Mouse (Mus musculus) limb, embryonic 15.5 days (tissue): ENCODE data around the gene Nsg1. TPM values are rescaled to one million over a fixed set of nuclear protein-coding genes. Genes with fewer than 3 reads are reported as not detected.

ENCODE experiments used
- ATAC-seq: fragments of 200-750 bp; cut with Nextera tagmentation; 2 replicates; pipeline ENCODE4 v1.8.0; 2017; ENCODE audit warnings: low read depth, moderate TSS enrichment; ENCODE audit not compliant: insufficient number of reproducible peaks, low FRiP score, low TSS enrichment
- H3K27ac ChIP-seq: fragments of 300-500 bp; sonication (generic); 2 replicates; pipeline ENCODE4 v1.5.1; 2015; ENCODE audit warnings: moderate library complexity, mild to moderate bottlenecking, inconsistent platforms
- H3K27me3 ChIP-seq: fragments of 300-500 bp; sonication (generic); 2 replicates; pipeline ENCODE4 v1.6.1; 2015; ENCODE audit warnings: inconsistent platforms
- H3K36me3 ChIP-seq: fragments of 300-500 bp; sonication (generic); 2 replicates; pipeline ENCODE4 v1.6.1; 2015; ENCODE audit warnings: inconsistent platforms
- H3K4me1 ChIP-seq: fragments of 300-500 bp; sonication (generic); 2 replicates; pipeline ENCODE4 v1.6.1; 2015; ENCODE audit warnings: inconsistent platforms
- H3K4me2 ChIP-seq: fragments of 300-500 bp; sonication (generic); 2 replicates; pipeline ENCODE4 v1.6.1; 2015; ENCODE audit warnings: mild to moderate bottlenecking, inconsistent platforms
- H3K4me3 ChIP-seq: fragments of 300-500 bp; sonication (generic); 2 replicates; pipeline ENCODE4 v1.5.1; 2015; ENCODE audit warnings: mild to moderate bottlenecking, inconsistent platforms
- H3K9ac ChIP-seq: fragments of 300-500 bp; sonication (generic); 2 replicates; pipeline ENCODE4 v1.6.1; 2015; ENCODE audit warnings: inconsistent platforms
- H3K9me3 ChIP-seq: fragments of 300-500 bp; sonication (generic); 2 replicates; pipeline ENCODE4 v1.6.1; 2016; ENCODE audit warnings: inconsistent platforms
- WGBS: fragments of 180-500 bp; shearing (Covaris S2); methylation state at CpG from one replicate; pipeline ENCODE4 v1.1.7; 2015; 5-methylcytosine and 5-hydroxymethylcytosine counted together
- polyA plus RNA-seq: library from polyadenylated mRNA; unstranded; fragments of >200 nt; fragmentation: Nextera tagmentation; extraction: Ambion mirVana; gene quantifications from 2 replicates; pipeline ENCODE4 v1.2.1, GENCODE M21; 2015

Gene Nsg1
- polyA plus RNA-seq: 96.1 and 102 TPM in 2 replicates

- H3K9ac ChIP-seq: peak within 1 kb of the TSS; percentile 68
- ATAC-seq: peak; percentile 5; the same call in 1 of the 2 replicates
- H3K36me3 ChIP-seq: peaks cover 18% of the 10 kb centered on the region
- peak within 1 kb of the TSS; percentile 76 for H3K4me3 ChIP-seq
- H3K9me3 ChIP-seq: no peaks in the 10 kb centered on the region
- peak within 1 kb of the TSS; percentile 57 for H3K27ac ChIP-seq
- peak within 1 kb of the TSS; percentile 88 for H3K4me2 ChIP-seq
- WGBS: 10% methylated on average over 35 of the region's 35 CpGs
- H3K27me3 ChIP-seq: peaks cover 18% of the 10 kb centered on the region
- H3K4me1 ChIP-seq: peaks cover 20% of the 10 kb centered on the region
Observed at GRCm38 (mm10) chr5:38159634-38160413, at the start of gene Nsg1. Gene Nsg1, minus strand, starts transcription at chr5:38159907.

DNA sequence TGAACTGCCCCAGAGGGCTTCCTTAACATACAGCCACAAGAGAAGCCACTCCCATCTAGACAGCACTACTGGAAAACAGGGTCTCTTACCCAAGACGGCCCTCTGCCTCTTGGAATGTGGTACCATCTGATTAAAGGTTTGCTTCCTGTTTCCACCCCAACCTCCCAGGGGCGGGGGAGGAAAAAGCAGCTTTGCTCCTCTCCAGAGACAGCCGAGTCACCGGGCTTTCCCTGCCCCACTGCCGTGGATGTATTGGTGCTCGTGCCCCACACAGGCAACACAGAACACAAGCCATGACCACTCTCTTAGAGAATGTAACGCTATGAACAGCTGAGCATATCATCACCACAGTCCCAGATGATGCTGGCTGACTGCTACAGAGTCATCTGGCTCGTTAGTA lies 49.3 kb upstream of the Nsg1 start:
- H3K4me1 ChIP-seq: no peaks in the 10 kb centered on the region
- H3K9me3 ChIP-seq: no peaks in the 10 kb centered on the region
- H3K27ac ChIP-seq: no peak overlapping the region
- no peak overlapping the region for H3K4me2 ChIP-seq
- H3K27me3 ChIP-seq: no peaks in the 10 kb centered on the region
- peaks cover 85% of the 10 kb centered on the region for H3K36me3 ChIP-seq
- H3K4me3 ChIP-seq: no peak overlapping the region
- 65% methylated on average over 8 of the region's 8 CpGs for WGBS
- H3K9ac ChIP-seq: no peak overlapping the region
- ATAC-seq: no peak

- WGBS: 89% methylated on average over 7 of the region's 7 CpGs
- H3K4me2 ChIP-seq: no peak overlapping the region
- H3K36me3 ChIP-seq: peaks cover 88% of the 10 kb centered on the region
- ATAC-seq: no peak
- no peak overlapping the region for H3K9ac ChIP-seq
- H3K27me3 ChIP-seq: no peaks in the 10 kb centered on the region
- H3K4me1 ChIP-seq: no peaks in the 10 kb centered on the region
- H3K9me3 ChIP-seq: no peaks in the 10 kb centered on the region
- no peak overlapping the region for H3K4me3 ChIP-seq
- no peak overlapping the region for H3K27ac ChIP-seq
Observed at GRCm38 (mm10) chr5:38205303-38205726, 45.6 kb upstream of the Nsg1 start.

DNA sequence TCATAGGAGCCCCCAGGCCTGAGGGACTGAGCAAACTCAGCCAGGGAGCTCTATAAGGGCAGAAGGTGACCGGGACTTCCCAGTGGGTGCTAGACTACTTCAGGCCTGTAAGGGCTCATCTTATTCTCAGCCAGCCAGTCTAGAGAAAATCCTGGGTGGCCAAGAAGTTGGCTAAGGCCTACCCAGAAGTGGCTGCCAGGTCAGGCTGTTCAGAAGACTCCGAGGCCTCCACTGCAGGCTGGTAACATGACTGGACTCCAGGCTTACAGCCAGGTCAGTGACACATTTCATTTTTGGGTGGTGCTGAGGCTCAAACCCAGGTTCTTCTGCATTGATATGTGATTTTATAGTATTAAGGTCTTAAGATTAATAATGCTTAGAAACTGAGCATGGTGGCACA lies 40.0 kb upstream of the Nsg1 start:
- 93% methylated on average over 2 of the region's 2 CpGs for WGBS
- H3K4me2 ChIP-seq: no peak overlapping the region
- no peak overlapping the region for H3K4me3 ChIP-seq
- H3K36me3 ChIP-seq: peaks cover 53% of the 10 kb centered on the region
- no peaks in the 10 kb centered on the region for H3K9me3 ChIP-seq
- H3K4me1 ChIP-seq: no peaks in the 10 kb centered on the region
- no peak overlapping the region for H3K9ac ChIP-seq
- no peaks in the 10 kb centered on the region for H3K27me3 ChIP-seq
- H3K27ac ChIP-seq: no peak overlapping the region
- ATAC-seq: no peak

DNA sequence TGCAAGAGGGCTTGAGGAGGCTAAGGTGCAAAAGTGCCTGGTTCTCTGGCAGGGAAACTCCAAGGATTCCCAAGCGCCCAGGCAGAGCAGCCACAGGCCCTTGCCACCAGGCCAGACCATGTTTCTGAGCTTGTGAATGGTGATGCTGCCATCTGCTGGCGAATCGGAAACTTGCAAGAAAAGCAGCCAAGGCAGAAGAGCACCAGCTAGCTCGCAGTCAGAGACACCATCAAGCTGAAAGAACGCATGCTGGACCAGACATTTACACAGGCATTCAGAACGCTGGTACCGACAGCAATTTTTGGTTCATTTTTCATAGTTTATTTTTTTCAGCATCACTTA lies 37.7 kb upstream of the Nsg1 start:
- Histone ChIP-seq H3K27me3 (no peaks in the 10 kb centered on the region), H3K27ac (no peak overlapping the region), H3K9me3 (no peaks in the 10 kb centered on the region), H3K4me1 (no peaks in the 10 kb centered on the region), H3K4me2 (no peak overlapping the region), H3K4me3 (no peak overlapping the region), H3K9ac (no peak overlapping the region), H3K36me3 (peaks cover 31% of the 10 kb centered on the region)
- ATAC-seq: no peak
- WGBS: 15% methylated on average over 7 of the region's 7 CpGs

DNA sequence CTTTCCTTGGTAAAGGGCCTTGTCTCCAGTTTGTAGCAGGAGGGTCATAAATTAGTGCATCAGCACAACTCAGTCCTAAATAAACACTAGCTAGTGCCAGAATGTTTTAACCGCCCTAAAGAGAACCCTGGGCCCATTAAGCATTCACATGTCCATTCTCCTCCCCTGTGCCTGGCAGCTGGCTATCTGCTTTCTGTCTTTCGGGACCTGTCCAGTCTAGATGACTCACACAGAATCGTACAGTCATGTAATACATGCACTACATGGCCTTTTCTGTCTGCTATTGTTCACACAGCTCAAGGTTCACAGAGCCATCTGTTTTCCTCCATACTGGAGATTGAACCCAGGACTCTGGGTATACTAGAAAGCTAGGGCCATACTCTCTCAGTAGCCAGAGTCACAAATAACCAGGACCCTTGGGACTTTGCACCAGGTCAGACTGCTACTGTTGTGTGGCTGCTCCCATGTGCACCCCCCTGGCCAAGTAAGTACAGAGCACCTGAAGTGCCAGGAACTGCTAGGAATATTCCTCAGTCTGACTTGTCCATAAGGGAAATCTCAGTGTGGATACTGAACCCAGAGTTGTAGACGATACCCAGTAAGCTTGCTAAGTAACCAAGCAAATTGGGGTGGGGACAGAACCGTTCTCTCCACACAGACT lies 37.2 kb upstream of the Nsg1 start:
- Histone ChIP-seq H3K4me3 (no peak overlapping the region), H3K36me3 (peaks cover 26% of the 10 kb centered on the region), H3K4me2 (no peak overlapping the region), H3K27me3 (no peaks in the 10 kb centered on the region), H3K4me1 (no peaks in the 10 kb centered on the region), H3K9me3 (no peaks in the 10 kb centered on the region), H3K9ac (no peak overlapping the region), H3K27ac (no peak overlapping the region)
- 65% methylated on average over 5 of the region's 5 CpGs for WGBS
- ATAC-seq: no peak

GRCm38 (mm10) chr5:38195941-38196340 lies 36.2 kb upstream of the Nsg1 start:
- H3K27ac ChIP-seq: no peak overlapping the region
- H3K9me3 ChIP-seq: no peaks in the 10 kb centered on the region
- H3K4me1 ChIP-seq: no peaks in the 10 kb centered on the region
- no peak for ATAC-seq
- no peak overlapping the region for H3K9ac ChIP-seq
- no peak overlapping the region for H3K4me3 ChIP-seq
- no peaks in the 10 kb centered on the region for H3K27me3 ChIP-seq
- H3K4me2 ChIP-seq: no peak overlapping the region
- peaks cover 16% of the 10 kb centered on the region for H3K36me3 ChIP-seq

- no peak for ATAC-seq
- Histone ChIP-seq H3K9ac (no peak overlapping the region), H3K27ac (no peak overlapping the region), H3K4me3 (no peak overlapping the region), H3K4me2 (no peak overlapping the region), H3K27me3 (no peaks in the 10 kb centered on the region), H3K4me1 (no peaks in the 10 kb centered on the region), H3K36me3 (peaks cover 8% of the 10 kb centered on the region), H3K9me3 (no peaks in the 10 kb centered on the region)
- WGBS: 64% methylated on average over 2 of the region's 2 CpGs
Observed at GRCm38 (mm10) chr5:38194946-38195345, 35.2 kb upstream of the Nsg1 start.

GRCm38 (mm10) chr5:38190907-38191306 lies 31.2 kb upstream of the Nsg1 start:
- Histone ChIP-seq H3K4me3 (no peak overlapping the region), H3K9me3 (no peaks in the 10 kb centered on the region), H3K27me3 (no peaks in the 10 kb centered on the region), H3K4me1 (no peaks in the 10 kb centered on the region), H3K27ac (no peak overlapping the region), H3K9ac (no peak overlapping the region), H3K4me2 (no peak overlapping the region), H3K36me3 (no peaks in the 10 kb centered on the region)
- ATAC-seq: no peak
- WGBS: 81% methylated on average over 3 of the region's 3 CpGs

- no peak overlapping the region for H3K4me3 ChIP-seq
- no peaks in the 10 kb centered on the region for H3K36me3 ChIP-seq
- WGBS: 88% methylated on average over 2 of the region's 2 CpGs
- H3K27me3 ChIP-seq: no peaks in the 10 kb centered on the region
- no peak overlapping the region for H3K9ac ChIP-seq
- no peak overlapping the region for H3K27ac ChIP-seq
- ATAC-seq: no peak
- H3K4me1 ChIP-seq: no peaks in the 10 kb centered on the region
- no peaks in the 10 kb centered on the region for H3K9me3 ChIP-seq
- no peak overlapping the region for H3K4me2 ChIP-seq
Observed at GRCm38 (mm10) chr5:38187006-38187405, 27.3 kb upstream of the Nsg1 start.

- Histone ChIP-seq H3K4me1 (no peaks in the 10 kb centered on the region), H3K36me3 (no peaks in the 10 kb centered on the region), H3K27ac (no peak overlapping the region), H3K27me3 (no peaks in the 10 kb centered on the region), H3K9me3 (no peaks in the 10 kb centered on the region), H3K4me3 (no peak overlapping the region), H3K9ac (no peak overlapping the region), H3K4me2 (no peak overlapping the region)
- WGBS: 84% methylated on average over 6 of the region's 6 CpGs
- ATAC-seq: no peak
Observed at GRCm38 (mm10) chr5:38184688-38185285, 25.1 kb upstream of the Nsg1 start.

- ATAC-seq: no peak
- H3K4me2 ChIP-seq: no peak overlapping the region
- WGBS: 76% methylated on average over 16 of the region's 16 CpGs
- H3K27me3 ChIP-seq: no peaks in the 10 kb centered on the region
- no peak overlapping the region for H3K27ac ChIP-seq
- no peaks in the 10 kb centered on the region for H3K9me3 ChIP-seq
- H3K9ac ChIP-seq: no peak overlapping the region
- H3K4me1 ChIP-seq: no peaks in the 10 kb centered on the region
- H3K36me3 ChIP-seq: no peaks in the 10 kb centered on the region
- no peak overlapping the region for H3K4me3 ChIP-seq
Observed at GRCm38 (mm10) chr5:38174256-38174912, 14.7 kb upstream of the Nsg1 start.
